Mouse (Mus musculus) neural tube, embryonic 12.5 days (tissue): Measurements from ENCODE around the gene Epha10. TPM values are rescaled to one million over a fixed set of nuclear protein-coding genes. Genes with fewer than 3 reads are reported as not detected.
"Not testable (repeated sequence)": the region's sequence is repeated elsewhere in the genome, so short reads cannot be mapped to it uniquely, and the experiment has no call there.

ENCODE experiments used
- ATAC-seq: fragments of 200-750 bp; cut with Nextera tagmentation; 2 replicates; pipeline ENCODE4 v1.8.0; 2017; ENCODE audit warnings: low read depth, mild to moderate bottlenecking, moderate TSS enrichment, moderate library complexity; ENCODE audit not compliant: low FRiP score
- H3K27ac ChIP-seq: fragments of 300-500 bp; sonication (generic); 2 replicates; pipeline ENCODE4 v1.5.1; 2016
- H3K27me3 ChIP-seq: fragments of 300-500 bp; sonication (generic); replicated peaks from 2 replicates; pipeline ENCODE4 v1.6.1; 2016; ENCODE audit warnings: mild to moderate bottlenecking
- H3K36me3 ChIP-seq: fragments of 300-500 bp; sonication (generic); 2 replicates; pipeline ENCODE4 v1.6.1; 2016; ENCODE audit warnings: mild to moderate bottlenecking
- H3K4me1 ChIP-seq: fragments of 300-500 bp; sonication (generic); 2 replicates; pipeline ENCODE4 v1.6.1; 2016
- H3K4me2 ChIP-seq: fragments of 300-500 bp; sonication (generic); replicated peaks from 2 replicates; pipeline ENCODE4 v1.6.1; 2016; ENCODE audit warnings: mild to moderate bottlenecking
- H3K4me3 ChIP-seq: fragments of 300-500 bp; sonication (generic); 2 replicates; pipeline ENCODE4 v1.5.1; 2016
- H3K9ac ChIP-seq: fragments of 300-500 bp; sonication (generic); 2 replicates; pipeline ENCODE4 v1.6.1; 2016; ENCODE audit warnings: mild to moderate bottlenecking
- H3K9me3 ChIP-seq: fragments of 300-500 bp; sonication (generic); 2 replicates; pipeline ENCODE4 v1.6.1; 2016; ENCODE audit warnings: mild to moderate bottlenecking
- WGBS: fragments of 180-500 bp; shearing (Covaris S2); methylation state at CpG from one replicate; pipeline ENCODE4 v1.1.7; 2016; 5-methylcytosine and 5-hydroxymethylcytosine counted together
- polyA plus RNA-seq: library from polyadenylated mRNA; unstranded; fragments of >200 nt; fragmentation: Nextera tagmentation; extraction: Ambion mirVana; gene quantifications from 2 replicates; pipeline ENCODE4 v1.2.1, GENCODE M21; 2016

Epha10 gene
- polyA plus RNA-seq, 1 experiment from 2014 or later = 6.6 TPM

- no peak overlapping the region for H3K4me3 ChIP-seq
- H3K9ac ChIP-seq = no peak overlapping the region
- H3K36me3 ChIP-seq = no peaks in the 10 kb centered on the region
- peaks cover 15% of the 10 kb centered on the region for H3K4me1 ChIP-seq
- no peak overlapping the region for H3K4me2 ChIP-seq
- H3K27ac ChIP-seq = no peak overlapping the region
- no peak for ATAC-seq
- H3K27me3 ChIP-seq = peaks cover 20% of the 10 kb centered on the region
- 70% methylated on average over 5 of the region's 5 CpGs for WGBS
- H3K9me3 ChIP-seq = no peaks in the 10 kb centered on the region
These were observed 19.2 kb downstream of the Epha10 start for GRCm38 (mm10) chr4:124899906-124900305.

GRCm38 (mm10) chr4:124905417-124905816, 24.7 kb downstream of the Epha10 start:
- WGBS = 70% methylated on average over 4 of the region's 4 CpGs
- no peaks in the 10 kb centered on the region for H3K36me3 ChIP-seq
- H3K9me3 ChIP-seq = no peaks in the 10 kb centered on the region
- H3K4me2 ChIP-seq = no peak overlapping the region; the same call in 1 of the 2 replicates
- H3K27ac ChIP-seq = no peak overlapping the region
- ATAC-seq = no peak
- H3K4me3 ChIP-seq = no peak overlapping the region
- peaks cover 15% of the 10 kb centered on the region for H3K4me1 ChIP-seq
- no peak overlapping the region for H3K9ac ChIP-seq
- no peaks in the 10 kb centered on the region for H3K27me3 ChIP-seq

DNA sequence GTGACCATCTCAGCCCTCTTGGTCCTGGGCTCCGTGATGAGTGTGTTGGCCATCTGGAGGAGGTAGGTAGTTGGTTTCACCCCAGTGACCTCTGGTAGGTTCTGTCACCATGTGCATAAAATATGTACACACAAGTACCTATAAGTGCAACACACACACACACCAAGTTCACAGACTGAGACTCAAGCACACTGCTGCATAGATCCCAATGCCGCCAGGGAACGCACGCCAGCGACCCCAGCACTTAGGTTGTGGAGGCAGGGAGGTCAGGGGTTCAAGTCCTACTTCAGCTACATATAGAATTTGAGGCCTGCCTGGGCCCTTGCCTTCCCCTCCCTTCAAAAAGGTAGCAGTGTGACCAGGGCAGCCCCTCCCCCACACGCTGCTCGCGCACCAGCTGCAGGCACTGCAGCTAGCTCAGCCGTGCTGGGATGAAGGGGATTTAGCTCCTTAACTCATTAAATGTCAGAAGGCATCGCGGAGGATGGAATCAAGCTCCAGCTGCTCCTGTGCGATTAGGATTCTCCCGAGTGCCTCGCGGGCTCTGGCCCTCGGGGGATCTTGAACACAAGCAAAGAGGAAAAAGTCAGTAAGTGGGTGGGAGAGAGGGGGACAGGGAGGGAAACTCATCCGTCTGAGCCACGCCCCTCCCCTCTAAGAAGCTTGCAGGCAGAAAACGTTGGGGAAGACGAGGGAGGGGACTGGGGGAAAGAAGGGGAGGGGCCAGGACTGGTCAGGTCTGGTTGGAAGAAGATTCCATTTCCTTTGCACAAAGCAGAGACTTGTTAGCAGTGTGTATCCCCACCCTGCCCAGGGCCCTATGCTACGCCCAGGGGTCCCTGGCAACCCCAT, 25.5 kb downstream of the Epha10 start:
- H3K4me1 ChIP-seq = peaks cover 15% of the 10 kb centered on the region
- no peaks in the 10 kb centered on the region for H3K27me3 ChIP-seq
- 10% methylated on average over 21 of the region's 21 CpGs for WGBS
- no peaks in the 10 kb centered on the region for H3K9me3 ChIP-seq
- H3K4me2 ChIP-seq = peak overlapping the region; percentile 53
- peak overlapping the region; percentile 5; the same call in 1 of the 2 replicates for H3K4me3 ChIP-seq
- peak; percentile 80 for ATAC-seq
- H3K27ac ChIP-seq = peak overlapping the region; percentile 44; the same call in 1 of the 2 replicates
- H3K9ac ChIP-seq = peak overlapping the region; percentile 18
- no peaks in the 10 kb centered on the region for H3K36me3 ChIP-seq

DNA sequence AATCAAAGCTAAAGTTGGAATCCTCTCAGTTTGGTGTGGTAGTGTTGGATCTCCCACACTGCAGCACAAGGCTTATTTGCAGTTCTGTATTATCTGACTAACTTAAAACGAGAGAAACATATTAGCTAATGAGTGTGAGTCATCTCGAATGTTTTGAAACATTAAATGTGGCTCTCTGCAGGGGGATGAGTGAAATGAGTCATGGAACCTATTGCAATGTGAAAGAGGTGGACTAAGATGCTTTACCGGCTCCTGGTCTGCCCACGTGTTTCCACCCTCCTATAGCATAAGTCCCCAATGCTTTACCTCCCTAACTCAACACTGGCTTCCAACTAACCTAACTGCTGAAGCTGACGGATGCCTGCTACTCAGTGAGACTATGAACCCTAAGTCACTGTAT, 47.4 kb downstream of the Epha10 start:
- Histone ChIP-seq H3K9ac (no peak overlapping the region), H3K27ac (no peak overlapping the region), H3K4me3 (no peak overlapping the region), H3K27me3 (no peaks in the 10 kb centered on the region), H3K4me2 (no peak overlapping the region), H3K9me3 (no peaks in the 10 kb centered on the region), H3K4me1 (no peaks in the 10 kb centered on the region), H3K36me3 (peaks cover 57% of the 10 kb centered on the region)
- ATAC-seq = no peak
- WGBS = 93% methylated on average over 5 of the region's 5 CpGs

GRCm38 (mm10) chr4:124936613-124937471, 56.1 kb downstream of the Epha10 start, which contains the start of gene 9930104L06Rik:
9930104L06Rik (plus strand) TSS chr4:124937048.
- Histone ChIP-seq H3K4me3 (peak within 1 kb of the TSS; percentile 80), H3K36me3 (peaks cover 22% of the 10 kb centered on the region; the same call in 1 of the 2 replicates), H3K4me2 (peak within 1 kb of the TSS; percentile 90), H3K9ac (peak within 1 kb of the TSS; percentile 71), H3K27me3 (no peaks in the 10 kb centered on the region), H3K4me1 (peaks cover 18% of the 10 kb centered on the region), H3K9me3 (no peaks in the 10 kb centered on the region), H3K27ac (no peak within 1 kb of the TSS)
- WGBS = under 1% methylated on average over 52 of the region's 52 CpGs
- ATAC-seq = peak; percentile 99

GRCm38 (mm10) chr4:124939211-124939610, 58.5 kb downstream of the Epha10 start, which contains the start of gene Cdca8:
Cdca8 (minus strand) TSS chr4:124939311.
- Histone ChIP-seq H3K36me3 (peaks cover 28% of the 10 kb centered on the region; the same call in 1 of the 2 replicates), H3K4me1 (peaks cover 18% of the 10 kb centered on the region)
- not testable (repeated sequence) for H3K27me3 ChIP-seq, ATAC-seq, H3K4me2 ChIP-seq, H3K4me3 ChIP-seq, H3K9me3 ChIP-seq, H3K27ac ChIP-seq, H3K9ac ChIP-seq
- WGBS = 96% methylated on average over 4 of the region's 4 CpGs

- H3K9me3 ChIP-seq = no peaks in the 10 kb centered on the region
- H3K27ac ChIP-seq = no peak overlapping the region
- WGBS = 6% methylated on average over 4 of the region's 4 CpGs
- H3K4me3 ChIP-seq = no peak overlapping the region
- H3K36me3 ChIP-seq = peaks cover 28% of the 10 kb centered on the region; the same call in 1 of the 2 replicates
- no peak overlapping the region for H3K4me2 ChIP-seq
- H3K27me3 ChIP-seq = no peaks in the 10 kb centered on the region
- 0 out of 2 replicates have a peak, but pooled peaks cover 1% of the 10 kb centered on the region for H3K4me1 ChIP-seq
- ATAC-seq = no peak
- H3K9ac ChIP-seq = no peak overlapping the region
These were observed 62.3 kb downstream of the Epha10 start for GRCm38 (mm10) chr4:124943022-124943421.

DNA sequence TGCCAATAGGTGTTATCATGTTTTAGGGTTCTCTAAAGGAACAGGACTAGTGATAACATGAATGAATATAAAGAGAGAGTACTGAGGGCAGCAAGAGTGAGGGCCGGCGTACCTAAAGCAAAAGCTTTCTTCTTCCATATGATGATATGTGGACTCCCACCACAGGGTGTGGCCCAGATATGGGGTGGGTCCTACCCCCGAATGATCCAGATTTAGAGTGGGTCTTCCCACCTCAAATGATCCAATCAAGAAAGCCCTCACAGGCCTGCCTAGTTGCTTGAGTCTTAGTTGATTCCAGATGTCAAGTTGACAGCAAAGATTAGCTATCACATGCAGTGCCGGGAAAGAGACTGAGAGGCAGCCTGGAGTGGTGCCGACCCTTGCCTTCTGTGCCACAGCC, 63.1 kb downstream of the Epha10 start:
- 90% methylated on average over 5 of the region's 5 CpGs for WGBS
- no peaks in the 10 kb centered on the region for H3K9me3 ChIP-seq
- no peak for ATAC-seq
- H3K36me3 ChIP-seq = peaks cover 23% of the 10 kb centered on the region; the same call in 1 of the 2 replicates
- H3K27me3 ChIP-seq = no peaks in the 10 kb centered on the region
- no peak overlapping the region for H3K4me2 ChIP-seq
- no peaks in the 10 kb centered on the region for H3K4me1 ChIP-seq
- H3K27ac ChIP-seq = no peak overlapping the region
- no peak overlapping the region for H3K4me3 ChIP-seq
- no peak overlapping the region for H3K9ac ChIP-seq

DNA sequence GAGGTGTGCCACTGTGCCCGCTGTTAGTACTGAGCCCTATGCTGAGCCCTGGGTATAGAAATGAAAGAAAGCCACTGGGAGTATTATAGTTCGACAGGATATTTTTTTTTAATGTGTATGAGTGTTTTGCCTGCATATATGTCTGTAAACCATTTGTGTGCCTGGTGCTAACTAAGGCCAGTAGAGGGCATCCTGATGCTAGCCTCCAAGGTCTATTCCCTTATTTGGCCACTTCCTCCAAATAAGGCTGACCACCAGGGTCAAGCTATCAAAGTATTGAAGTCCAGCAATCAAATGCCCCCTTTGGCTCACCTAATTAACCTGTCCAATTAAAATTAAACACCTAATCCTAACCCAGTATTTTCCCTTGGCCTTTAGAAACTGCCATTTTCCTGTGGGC, 64.3 kb downstream of the Epha10 start:
- no peak overlapping the region for H3K4me2 ChIP-seq
- H3K36me3 ChIP-seq = peaks cover 15% of the 10 kb centered on the region; the same call in 1 of the 2 replicates
- H3K27ac ChIP-seq = no peak overlapping the region
- ATAC-seq = no peak
- no peak overlapping the region for H3K4me3 ChIP-seq
- WGBS = 72% methylated on average over 2 of the region's 2 CpGs
- H3K9ac ChIP-seq = no peak overlapping the region
- no peaks in the 10 kb centered on the region for H3K9me3 ChIP-seq
- H3K4me1 ChIP-seq = no peaks in the 10 kb centered on the region
- no peaks in the 10 kb centered on the region for H3K27me3 ChIP-seq

DNA sequence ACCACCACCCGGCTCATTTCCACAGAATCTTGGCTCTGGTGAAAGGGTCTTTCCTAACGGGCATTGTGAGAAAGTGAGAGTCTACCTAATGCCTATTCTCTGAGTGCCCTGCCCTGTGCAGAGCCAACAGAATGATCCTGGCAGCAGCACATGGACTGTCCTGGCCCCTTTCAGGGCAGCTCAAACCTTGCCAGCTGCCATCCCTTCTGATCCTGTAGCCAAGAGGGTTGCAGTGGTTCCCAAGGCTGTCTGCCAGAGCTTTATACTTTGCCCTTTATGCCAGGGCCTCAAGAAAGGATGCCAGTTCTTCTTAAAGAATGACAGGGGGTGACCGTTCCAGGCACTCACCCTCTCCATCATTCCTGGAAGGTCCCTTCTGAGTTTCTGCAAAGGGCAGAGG, 68.8 kb downstream of the Epha10 start:
- WGBS = 92% methylated on average over 3 of the region's 3 CpGs
- Histone ChIP-seq H3K9me3 (no peaks in the 10 kb centered on the region), H3K27ac (no peak overlapping the region), H3K4me1 (no peaks in the 10 kb centered on the region), H3K9ac (no peak overlapping the region), H3K4me2 (no peak overlapping the region), H3K27me3 (no peaks in the 10 kb centered on the region), H3K4me3 (no peak overlapping the region), H3K36me3 (no peaks in the 10 kb centered on the region)
- no peak for ATAC-seq

DNA sequence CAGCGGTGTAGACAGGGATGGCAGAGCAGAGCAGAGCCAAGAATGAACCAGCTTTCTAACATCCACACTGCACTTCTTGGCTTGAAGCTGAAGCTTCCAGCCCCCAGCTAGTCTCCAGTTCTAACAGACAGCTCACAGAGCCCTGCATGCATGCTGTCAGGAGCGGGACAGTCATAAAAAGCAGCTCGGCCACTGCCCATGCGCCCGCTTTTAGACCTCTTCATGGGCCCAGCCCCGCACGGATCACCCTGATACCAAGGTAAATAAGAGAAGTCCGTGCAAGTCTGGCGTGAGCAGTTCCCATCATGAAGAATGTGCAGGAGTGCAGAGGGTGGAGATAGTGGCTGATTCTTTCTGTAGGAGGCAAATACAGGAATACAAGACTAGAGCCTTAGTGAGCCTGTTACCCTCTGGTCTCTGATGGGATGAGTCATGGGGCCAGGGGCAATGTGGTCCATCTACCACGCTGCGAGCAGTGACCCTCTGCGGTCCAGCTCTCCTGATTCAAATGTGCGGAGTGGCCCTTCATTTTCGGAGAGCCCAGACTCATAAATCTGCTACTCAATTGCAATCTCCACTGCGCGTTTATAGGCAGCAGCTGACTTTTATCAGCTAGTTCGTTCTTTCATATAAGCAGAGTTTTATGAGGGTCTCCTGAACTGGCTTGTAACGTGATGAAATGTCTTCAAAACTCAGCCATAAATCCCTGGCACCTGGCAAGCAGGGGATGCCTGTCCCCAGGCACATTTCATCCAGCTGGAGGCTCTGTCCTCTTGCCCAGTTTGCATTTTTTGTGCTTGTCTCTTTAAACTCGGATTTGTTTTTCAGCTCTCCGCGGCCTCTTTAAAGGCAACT, 69.7 kb downstream of the Epha10 start:
- H3K4me2 ChIP-seq = no peak overlapping the region
- no peak overlapping the region for H3K27ac ChIP-seq
- H3K9ac ChIP-seq = no peak overlapping the region
- no peaks in the 10 kb centered on the region for H3K27me3 ChIP-seq
- H3K36me3 ChIP-seq = no peaks in the 10 kb centered on the region
- ATAC-seq = no peak
- no peaks in the 10 kb centered on the region for H3K4me1 ChIP-seq
- no peaks in the 10 kb centered on the region for H3K9me3 ChIP-seq
- H3K4me3 ChIP-seq = no peak overlapping the region
- WGBS = 63% methylated on average over 21 of the region's 21 CpGs
